Mouse (Mus musculus) limb, embryonic 11.5 days (tissue): Measurements from ENCODE around the gene Gm6040. TPM values are rescaled to one million over a fixed set of nuclear protein-coding genes. Genes with fewer than 3 reads are reported as not detected.

Experiments
- polyA plus RNA-seq: library from polyadenylated mRNA; unstranded; fragments of >200 nt; fragmentation: Nextera tagmentation; extraction: Ambion mirVana; gene quantifications from 2 replicates; pipeline ENCODE4 v1.2.1, GENCODE M21; 2014

The Gm6040 gene
- polyA plus RNA-seq, 1 experiment from 2014 or later, result not detected

Other genes with a start within 250 kb of the Gm6040 start
- not detected in 2 replicates for gene Defb33, start 29.4 kb downstream of the Gm6040 start, polyA plus RNA-seq
- gene Gm15056, start 19.4 kb downstream of the Gm6040 start, polyA plus RNA-seq, result not detected in 2 replicates
- not detected in 2 replicates for gene AY761185, start 22.6 kb upstream of the Gm6040 start, polyA plus RNA-seq
- gene Defa21, start 103.5 kb upstream of the Gm6040 start, polyA plus RNA-seq, result not detected in 2 replicates
- gene Defa23, start 133.0 kb upstream of the Gm6040 start, polyA plus RNA-seq, result not detected in 2 replicates
- gene Defa35, start 143.0 kb upstream of the Gm6040 start, polyA plus RNA-seq, result not detected in 2 replicates
- not detected in 2 replicates for gene Defa25, start 162.4 kb upstream of the Gm6040 start, polyA plus RNA-seq
- not detected in 2 replicates for gene Gm14851, start 174.0 kb upstream of the Gm6040 start, polyA plus RNA-seq
- gene Defa30, start 212.6 kb upstream of the Gm6040 start, polyA plus RNA-seq, result not detected in 2 replicates
- not detected in 2 replicates for gene Defa22, start 240.2 kb upstream of the Gm6040 start, polyA plus RNA-seq